Mouse (Mus musculus): ENCODE results near the gene Car5a. TPM values are rescaled to one million over a fixed set of nuclear protein-coding genes. Genes with fewer than 3 reads are reported as not detected.

The Car5a gene
- total and polyA plus RNA-seq, 3 experiments: 0.08 TPM; not detected in 2

DNA sequence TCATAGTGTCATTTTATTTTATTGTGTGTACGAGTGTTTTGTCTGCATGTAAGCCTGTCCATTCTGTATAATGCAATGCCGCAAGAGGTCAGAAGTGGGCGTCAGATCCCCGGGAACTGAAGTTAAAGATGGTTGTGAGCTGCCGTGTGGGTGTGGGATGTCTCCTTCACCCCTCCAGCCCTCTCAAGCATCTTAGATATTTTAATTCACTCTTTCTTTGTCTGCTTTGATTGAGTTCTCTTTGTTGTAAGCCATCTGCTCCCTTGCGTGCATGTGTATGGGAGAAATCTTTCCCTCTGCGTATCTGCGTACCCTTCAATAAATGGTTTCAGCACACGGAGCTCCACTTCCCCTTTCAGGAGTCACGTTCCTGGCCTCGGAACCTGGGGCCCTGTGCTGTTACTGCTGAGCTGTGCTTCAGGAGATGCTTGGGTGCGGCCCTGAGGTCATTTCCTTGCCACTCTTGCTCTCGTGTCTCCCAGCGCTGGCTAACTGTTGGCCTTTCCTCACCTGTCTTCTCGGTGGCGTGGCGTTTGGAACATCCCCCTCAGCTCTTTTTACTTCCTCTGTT is 26.9 kb upstream of the Car5a start:
- Histone ChIP-seq H3K36me3 (ENCODE audit: control insufficient read depth in 1 of 2, insufficient read depth in 2 of 2, low read length in 2 of 2) (no peaks in the 10 kb centered on the region; a peak in 2 of 4 replicates), H3K9ac (ENCODE audit: control insufficient read depth, low read depth, low read length, poor library complexity, severe bottlenecking) (no peak overlapping the region), H3K9me3 (replicated peaks; ENCODE audit: insufficient read depth, low read length) (no peaks in the 10 kb centered on the region), H3K4me1 (ENCODE audit: control insufficient read depth in 1 of 2, insufficient read depth in 2 of 2, low read length in 2 of 2) (no peaks in the 10 kb centered on the region), H3K4me3 (ENCODE audit: control insufficient read depth in 1 of 2, insufficient read depth in 1 of 2, low read depth in 2 of 2, low read length in 2 of 2) (no peak overlapping the region), H3K79me2 (ENCODE audit: control insufficient read depth, insufficient read depth, low read length, poor library complexity) (0 out of 2 replicates have a peak, but pooled peaks cover 1% of the 10 kb centered on the region), H3K27ac (ENCODE audit: control insufficient read depth, low read depth, low read length) (no peak overlapping the region), H3K27me3 (ENCODE audit: control insufficient read depth in 1 of 2, insufficient read depth in 2 of 2, low read length in 2 of 2) (no peaks in the 10 kb centered on the region)
- TF ChIP-seq HCFC1 (IDR thresholded peaks at IDR 0.05; ENCODE audit: low read depth, low read length) (no peak), MAFK (IDR thresholded peaks at IDR 0.05; ENCODE audit: borderline replicate concordance, low read depth, low read length) (no peak), POLR2AphosphoS5 (IDR thresholded peaks at IDR 0.05; ENCODE audit: borderline replicate concordance, low read depth, low read length) (no peak)
- DNase-seq (ENCODE audit: low read depth, low spot score): no peak

GRCm38 (mm10) chr8:121970225-121970624 is 25.5 kb upstream of the Car5a start:
- no peak overlapping the region for H3K27ac ChIP-seq (ENCODE audit: control insufficient read depth, low read depth, low read length)
- no peak for DNase-seq (ENCODE audit: low read depth, low spot score)
- no peaks in the 10 kb centered on the region for H3K9me3 ChIP-seq (replicated peaks; ENCODE audit: insufficient read depth, low read length)
- TF ChIP-seq USF2 (IDR thresholded peaks at IDR 0.05; ENCODE audit: borderline replicate concordance in 1 of 2, insufficient read depth in 1 of 2, low read depth in 1 of 2, low read length in 2 of 2): no peak
- TF ChIP-seq MAFK (IDR thresholded peaks at IDR 0.05; ENCODE audit: borderline replicate concordance, low read depth, low read length): peak; percentile 89
- H3K79me2 ChIP-seq (ENCODE audit: control insufficient read depth, insufficient read depth, low read length, poor library complexity): 0 out of 2 replicates have a peak, but pooled peaks cover 3% of the 10 kb centered on the region
- H3K4me3 ChIP-seq (ENCODE audit: control insufficient read depth in 1 of 2, insufficient read depth in 1 of 2, low read depth in 2 of 2, low read length in 2 of 2): no peak overlapping the region
- no peaks in the 10 kb centered on the region for H3K27me3 ChIP-seq (ENCODE audit: control insufficient read depth in 1 of 2, insufficient read depth in 2 of 2, low read length in 2 of 2)
- H3K9ac ChIP-seq (ENCODE audit: control insufficient read depth, low read depth, low read length, poor library complexity, severe bottlenecking): no peak overlapping the region
- H3K4me1 ChIP-seq (ENCODE audit: control insufficient read depth in 1 of 2, insufficient read depth in 2 of 2, low read length in 2 of 2): no peaks in the 10 kb centered on the region
- H3K36me3 ChIP-seq (ENCODE audit: control insufficient read depth in 1 of 2, insufficient read depth in 2 of 2, low read length in 2 of 2): no peaks in the 10 kb centered on the region; a peak in 2 of 4 replicates

- no peaks in the 10 kb centered on the region; a peak in 1 of 4 replicates for H3K36me3 ChIP-seq (ENCODE audit: control insufficient read depth in 1 of 2, insufficient read depth in 2 of 2, low read length in 2 of 2)
- no peaks in the 10 kb centered on the region for H3K27me3 ChIP-seq (ENCODE audit: control insufficient read depth in 1 of 2, insufficient read depth in 2 of 2, low read length in 2 of 2)
- no peak overlapping the region for H3K9ac ChIP-seq (ENCODE audit: control insufficient read depth, low read depth, low read length, poor library complexity, severe bottlenecking)
- H3K4me3 ChIP-seq (ENCODE audit: control insufficient read depth in 1 of 2, insufficient read depth in 1 of 2, low read depth in 2 of 2, low read length in 2 of 2): no peak overlapping the region
- no peaks in the 10 kb centered on the region for H3K9me3 ChIP-seq (replicated peaks; ENCODE audit: insufficient read depth, low read length)
- no peak overlapping the region for H3K27ac ChIP-seq (ENCODE audit: control insufficient read depth, low read depth, low read length)
- peak; percentile 38 for DNase-seq (ENCODE audit: low read depth, low spot score)
- peaks cover 3% of the 10 kb centered on the region; the same call in 1 of the 2 replicates for H3K79me2 ChIP-seq (ENCODE audit: control insufficient read depth, insufficient read depth, low read length, poor library complexity)
- no peaks in the 10 kb centered on the region for H3K4me1 ChIP-seq (ENCODE audit: control insufficient read depth in 1 of 2, insufficient read depth in 2 of 2, low read length in 2 of 2)
- TF ChIP-seq HCFC1 (IDR thresholded peaks at IDR 0.05; ENCODE audit: low read depth, low read length): no peak
- no peak for TF ChIP-seq MYB (IDR thresholded peaks at IDR 0.05; ENCODE audit: low read depth, low read length)
- no peak for TF ChIP-seq ZNF384 (IDR thresholded peaks at IDR 0.05; ENCODE audit: low read depth, low read length)
- TF ChIP-seq TBP (IDR thresholded peaks at IDR 0.05; ENCODE audit: low read depth, low read length): no peak
- no peak for TF ChIP-seq MAZ (IDR thresholded peaks at IDR 0.05; ENCODE audit: low read depth, low read length)
- TF ChIP-seq JUND (IDR thresholded peaks at IDR 0.05; ENCODE audit: low read depth, low read length): no peak
- no peak for TF ChIP-seq USF2 (IDR thresholded peaks at IDR 0.05; ENCODE audit: borderline replicate concordance in 1 of 2, insufficient read depth in 1 of 2, low read depth in 1 of 2, low read length in 2 of 2)
- peak; percentile 69 for TF ChIP-seq RCOR1 (IDR thresholded peaks at IDR 0.05; ENCODE audit: low read depth, low read length)
- TF ChIP-seq KAT2A (conservative IDR thresholded peaks at IDR 0.05; ENCODE audit: low read depth, low read length): no peak
- TF ChIP-seq ZMIZ1 (IDR thresholded peaks at IDR 0.05; ENCODE audit: low read depth, low read length): no peak
- TF ChIP-seq NELFE (IDR thresholded peaks at IDR 0.05; ENCODE audit: low read depth, low read length): no peak
- no peak for TF ChIP-seq MYC (IDR thresholded peaks at IDR 0.05; ENCODE audit: low read depth, low read length)
- TF ChIP-seq EP300 (IDR thresholded peaks at IDR 0.05; ENCODE audit: low read depth in 1 of 2, low read length in 2 of 2): peak; percentile 39 to 58
- peak; percentile 52; the same call in 1 of the 2 replicates for TF ChIP-seq GATA1 (IDR thresholded peaks at IDR 0.05; ENCODE audit: low read depth, low read length)
- TF ChIP-seq TCF12 (IDR thresholded peaks at IDR 0.05; ENCODE audit: low read depth, low read length): peak; percentile 63
- TF ChIP-seq ETS1 (IDR thresholded peaks at IDR 0.05; ENCODE audit: low read depth, low read length): no peak
- no peak for TF ChIP-seq MXI1 (IDR thresholded peaks at IDR 0.05; ENCODE audit: low read depth, low read length)
- no peak for TF ChIP-seq MEF2A (IDR thresholded peaks at IDR 0.05; ENCODE audit: extremely low read depth, insufficient replicate concordance, low read depth, low read length, poor library complexity, severe bottlenecking)
- no peak for TF ChIP-seq GABPA (IDR thresholded peaks at IDR 0.05; ENCODE audit: low read depth, low read length)
- no peak for TF ChIP-seq POLR2A (IDR thresholded peaks at IDR 0.05; ENCODE audit: control insufficient read depth in 1 of 2, insufficient read depth in 1 of 2, low read depth in 1 of 2, low read length in 2 of 2, poor library complexity in 1 of 2)
- no peak for TF ChIP-seq RAD21 (IDR thresholded peaks at IDR 0.05; ENCODE audit: low read depth, low read length)
- TF ChIP-seq ZC3H11A (IDR thresholded peaks at IDR 0.05; ENCODE audit: low read depth, low read length): no peak
Measured at GRCm38 (mm10) chr8:121968542-121968941, 23.8 kb upstream of the Car5a start.
